Mouse (Mus musculus): ENCODE data around the gene Cpped1.

Gene Cpped1

DNA sequence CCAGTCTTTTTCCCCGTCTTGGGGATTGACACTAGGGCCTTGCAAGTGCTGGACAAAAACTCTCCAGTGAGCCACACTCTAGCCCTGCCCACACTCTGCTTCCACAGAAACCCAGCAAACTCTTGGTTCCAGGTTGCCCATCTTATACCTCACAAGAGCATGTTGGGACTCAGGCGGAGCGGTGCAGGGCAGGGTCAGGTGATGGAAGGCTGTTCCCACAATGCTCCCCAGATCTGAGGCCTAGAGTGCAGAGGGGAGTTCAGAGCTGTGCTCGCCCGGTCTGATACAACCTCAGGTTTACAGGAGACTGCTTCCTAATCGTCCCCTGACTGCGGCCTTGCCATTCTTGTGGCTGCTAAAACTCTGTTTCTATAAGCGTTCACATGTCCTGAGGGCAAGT, 151.8 kb downstream of the Cpped1 start:
- no peak for DNase-seq

DNA sequence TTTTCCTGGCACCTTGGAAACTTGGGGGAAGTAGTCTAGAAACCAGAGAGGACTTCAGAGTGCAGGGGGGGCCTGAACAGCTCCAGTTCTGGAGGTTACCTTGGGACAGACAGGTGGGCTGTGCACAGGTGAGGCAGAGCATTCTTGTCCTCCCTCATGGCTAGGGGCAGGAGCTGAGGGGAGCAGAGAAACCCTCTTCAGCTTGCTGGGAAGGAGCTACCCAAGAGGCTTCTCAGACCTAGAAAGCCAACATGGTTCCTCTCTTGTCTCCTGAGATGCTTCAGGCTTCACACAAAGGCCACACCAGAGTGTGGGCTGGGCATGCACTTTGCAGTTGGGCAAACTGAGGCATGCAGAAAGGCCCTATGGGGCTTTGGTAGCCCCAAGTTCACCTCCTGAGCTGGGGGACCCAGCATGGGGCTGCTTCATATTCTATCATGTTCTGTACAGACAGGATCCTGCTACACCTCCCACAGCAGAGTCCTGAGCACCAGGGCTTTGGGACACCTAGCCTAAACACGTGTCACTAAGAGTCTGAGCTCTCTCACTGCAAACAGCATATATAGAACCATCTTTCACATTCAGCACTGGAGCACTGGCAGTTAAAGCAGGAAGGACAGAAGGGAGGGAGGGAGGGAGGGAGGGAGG, 152.5 kb downstream of the Cpped1 start:
- no peak for DNase-seq

DNA sequence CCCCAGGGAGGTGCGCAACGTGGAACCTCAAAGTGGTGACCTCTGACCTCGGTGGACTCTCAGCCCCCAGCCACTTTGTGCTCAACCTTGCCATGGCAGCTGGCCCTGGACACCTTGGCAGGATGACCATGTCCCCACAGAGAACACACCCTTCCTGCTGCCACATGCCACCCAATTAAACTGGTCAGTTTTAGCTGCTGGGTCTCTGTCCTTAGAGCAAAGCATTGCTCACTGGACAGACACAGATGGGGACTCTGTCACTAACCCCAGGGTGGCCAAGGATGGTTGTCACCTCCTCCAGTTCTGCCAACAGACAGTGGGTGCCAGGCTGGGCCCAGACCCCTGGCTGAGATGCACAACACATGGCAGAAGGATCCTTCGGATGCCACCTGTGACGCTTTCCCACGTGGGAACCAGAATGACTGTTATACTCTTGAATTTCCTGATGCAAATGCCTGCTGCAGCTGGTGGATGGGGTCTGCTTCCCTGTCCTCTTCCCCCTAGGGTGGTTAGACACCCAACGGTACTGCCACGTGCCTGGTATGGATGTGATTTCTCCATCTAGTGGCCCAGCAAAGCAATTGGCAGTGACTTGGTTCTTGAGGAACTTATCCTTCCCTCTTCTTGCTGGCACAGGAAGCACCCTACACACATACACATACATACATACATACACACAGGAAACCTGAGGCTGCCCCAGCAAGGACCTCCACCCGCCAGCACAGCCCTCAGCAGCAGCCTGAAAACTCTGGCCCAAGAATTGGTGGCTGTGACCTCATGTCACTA, 153.8 kb downstream of the Cpped1 start:
- DNase-seq, result no peak

DNA sequence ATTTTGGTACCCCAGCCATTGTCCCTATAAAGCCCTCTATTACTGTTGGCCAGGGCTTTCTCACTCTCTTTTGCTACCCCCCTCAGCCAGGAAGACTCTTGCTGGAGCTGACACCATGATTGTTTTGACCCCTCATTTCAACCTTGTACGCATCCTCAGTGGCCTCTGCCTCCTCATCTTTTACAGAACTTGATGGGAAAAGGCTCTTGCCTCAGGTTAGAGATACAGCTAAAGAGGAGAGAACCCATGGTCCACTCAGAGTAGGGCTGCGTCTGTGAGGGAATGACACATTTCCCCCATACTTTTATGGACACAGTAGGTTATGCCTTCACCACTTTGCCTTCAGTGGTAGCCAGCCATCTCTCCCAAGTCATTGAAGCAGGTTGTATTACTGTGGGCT, 155.1 kb downstream of the Cpped1 start:
- DNase-seq, result no peak

Measured in right cerebral cortex, adult 18-20 months (tissue).